Mouse (Mus musculus): ENCODE results near the gene Gm44502. TPM values are rescaled to one million over a fixed set of nuclear protein-coding genes. Genes with fewer than 3 reads are reported as not detected.
A peak's percentile ranks its signal among the peaks of the same experiment; 100 is the strongest.
"Not testable (repeated sequence)": the region's sequence is repeated elsewhere in the genome, so short reads cannot be mapped to it uniquely, and the experiment has no call there.

Gene Gm44502
- total and polyA plus RNA-seq, 3 experiments = 2.5 to 9.5 (median 5.5) TPM

DNA sequence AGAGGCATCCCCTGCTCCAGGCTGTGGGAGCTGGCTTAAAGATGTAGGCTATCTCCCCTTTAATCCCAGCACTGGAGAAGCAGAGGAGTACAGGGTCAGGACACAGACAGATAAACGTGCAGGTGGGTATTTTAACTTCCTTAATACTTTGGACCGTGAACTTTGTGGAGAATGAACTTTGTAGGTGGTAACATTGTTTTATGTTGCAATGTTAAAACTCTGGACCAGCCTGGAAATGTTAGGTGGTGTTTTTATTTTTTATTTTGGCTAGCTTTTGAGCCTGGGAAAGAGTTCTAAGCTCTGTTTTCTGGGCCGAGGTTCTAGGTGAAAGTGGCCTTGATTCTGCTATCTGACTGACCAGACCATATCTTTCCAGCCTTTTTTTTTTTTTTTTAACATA, 1.8 kb upstream of the Gm44502 start:
- intact Hi-C loops (cut with DNase I) = no loop called here
- no peaks in the 10 kb centered on the region for H3K27me3 ChIP-seq (ENCODE audit: control insufficient read depth, insufficient read depth, low read length)
- no peak overlapping the region for H3K27ac ChIP-seq
- H3K4me3 ChIP-seq = no peak overlapping the region
- H3K4me1 ChIP-seq (ENCODE audit: control insufficient read depth, insufficient read depth, low read length) = no peaks in the 10 kb centered on the region; the same call in 1 of the 2 replicates
- no peak overlapping the region for H3K9ac ChIP-seq (ENCODE audit: low read depth, low read length)
- TF ChIP-seq CTCF (IDR thresholded peaks at IDR 0.05) = no peak
- no peak for TF ChIP-seq EP300 (IDR thresholded peaks at IDR 0.05; ENCODE audit: insufficient read depth, low read depth, low read length)
- no peak for TF ChIP-seq POLR2A (IDR thresholded peaks at IDR 0.05; ENCODE audit: insufficient read depth, low read depth, low read length)
- 69% methylated on average over 3 of the region's 3 CpGs for WGBS
- H3K36me3 ChIP-seq (ENCODE audit: control insufficient read depth, insufficient read depth, low read length) = peaks cover 6% of the 10 kb centered on the region
- DNase-seq = no peak
- no peaks in the 10 kb centered on the region for H3K79me2 ChIP-seq (replicated peaks; ENCODE audit: control insufficient read depth, insufficient read depth, low read length)

GRCm38 (mm10) chr15:89430771-89431170, 1.3 kb upstream of the Gm44502 start:
- H3K79me2 ChIP-seq (replicated peaks; ENCODE audit: control insufficient read depth, insufficient read depth, low read length); H3K27me3 ChIP-seq (ENCODE audit: control insufficient read depth, insufficient read depth, low read length); H3K27ac ChIP-seq; DNase-seq; H3K36me3 ChIP-seq (ENCODE audit: control insufficient read depth, insufficient read depth, low read length); H3K4me3 ChIP-seq; H3K4me1 ChIP-seq (ENCODE audit: control insufficient read depth, insufficient read depth, low read length); H3K9ac ChIP-seq (ENCODE audit: low read depth, low read length); intact Hi-C loops (cut with DNase I): not testable (repeated sequence)
- whole genome bisulfite sequencing = 69% methylated on average over 9 of the region's 9 CpGs

- intact Hi-C loops (cut with DNase I) = no loop called here
- Histone ChIP-seq H3K4me1 (ENCODE audit: control insufficient read depth, insufficient read depth, low read length) (no peaks in the 10 kb centered on the region; the same call in 1 of the 2 replicates), H3K27me3 (ENCODE audit: control insufficient read depth, insufficient read depth, low read length) (no peaks in the 10 kb centered on the region), H3K9ac (ENCODE audit: low read depth, low read length) (no peak overlapping the region; the same call in 1 of the 2 replicates), H3K79me2 (replicated peaks; ENCODE audit: control insufficient read depth, insufficient read depth, low read length) (no peaks in the 10 kb centered on the region), H3K36me3 (ENCODE audit: control insufficient read depth, insufficient read depth, low read length) (peaks cover 8% of the 10 kb centered on the region), H3K4me3 (peak overlapping the region; percentile 99), H3K27ac (peak overlapping the region; percentile 99)
- no peak for DNase-seq
- WGBS = 39% methylated on average over 6 of the region's 6 CpGs
- TF ChIP-seq POLR2A (IDR thresholded peaks at IDR 0.05; ENCODE audit: insufficient read depth, low read depth, low read length) = no peak
- TF ChIP-seq CTCF (IDR thresholded peaks at IDR 0.05) = peak; percentile 31
Observed at GRCm38 (mm10) chr15:89430341-89430740, 845 bp upstream of the Gm44502 start.

DNA sequence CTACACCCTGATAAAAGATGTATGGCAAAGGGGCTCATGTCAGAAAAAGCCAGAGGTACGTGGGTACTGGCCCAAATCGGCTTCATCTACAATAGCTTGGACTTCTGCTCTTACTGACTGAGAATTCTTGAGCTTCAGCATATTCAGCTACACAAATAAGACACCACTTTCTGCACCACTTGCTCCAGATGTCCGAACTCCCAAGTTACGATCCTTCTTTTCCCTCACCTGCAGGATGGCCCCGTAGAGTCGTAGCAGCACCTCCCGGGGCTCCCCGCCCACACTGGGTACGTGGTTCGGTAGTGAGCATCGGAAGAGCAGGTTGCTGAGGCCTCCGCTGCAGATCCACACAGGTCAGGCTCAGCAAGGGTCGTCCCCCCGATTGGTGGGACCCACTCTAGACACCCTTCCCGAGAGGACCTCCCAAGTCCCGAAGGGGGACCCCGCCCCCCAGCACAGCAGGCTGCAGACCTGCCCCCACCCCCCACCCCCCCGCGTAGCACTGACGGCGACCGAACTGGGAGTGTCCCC, 610 bp downstream of the Gm44502 start:
- Histone ChIP-seq H3K27me3 (ENCODE audit: control insufficient read depth, insufficient read depth, low read length) (no peaks in the 10 kb centered on the region), H3K36me3 (ENCODE audit: control insufficient read depth, insufficient read depth, low read length) (peaks cover 8% of the 10 kb centered on the region), H3K4me1 (ENCODE audit: control insufficient read depth, insufficient read depth, low read length) (no peaks in the 10 kb centered on the region; the same call in 1 of the 2 replicates), H3K9ac (ENCODE audit: low read depth, low read length) (peak overlapping the region; percentile 74), H3K27ac (peak overlapping the region; percentile 99), H3K79me2 (replicated peaks; ENCODE audit: control insufficient read depth, insufficient read depth, low read length) (no peaks in the 10 kb centered on the region), H3K4me3 (peak overlapping the region; percentile 99)
- peak in 1 of 2 experiments; percentile 32 for DNase-seq
- intact Hi-C loops (cut with DNase I) = loop anchor here (2.0 kb wide), 1 partner anchor 54 kb away; no protein-coding TSS in a partner anchor
- TF ChIP-seq EP300 (IDR thresholded peaks at IDR 0.05; ENCODE audit: insufficient read depth, low read depth, low read length) (no peak), POLR2A (IDR thresholded peaks at IDR 0.05; ENCODE audit: insufficient read depth, low read depth, low read length) (no peak), CTCF (IDR thresholded peaks at IDR 0.05) (no peak)
- 5% methylated on average over 22 of the region's 22 CpGs for WGBS

- WGBS = 73% methylated on average over 19 of the region's 19 CpGs
- no peaks in the 10 kb centered on the region; the same call in 1 of the 2 replicates for H3K4me1 ChIP-seq (ENCODE audit: control insufficient read depth, insufficient read depth, low read length)
- H3K36me3 ChIP-seq (ENCODE audit: control insufficient read depth, insufficient read depth, low read length) = peaks cover 8% of the 10 kb centered on the region
- H3K27me3 ChIP-seq (ENCODE audit: control insufficient read depth, insufficient read depth, low read length) = no peaks in the 10 kb centered on the region
- peak overlapping the region; percentile 99 for H3K4me3 ChIP-seq
- no peak for DNase-seq
- no peaks in the 10 kb centered on the region for H3K79me2 ChIP-seq (replicated peaks; ENCODE audit: control insufficient read depth, insufficient read depth, low read length)
- peak overlapping the region; percentile 74 for H3K9ac ChIP-seq (ENCODE audit: low read depth, low read length)
- intact Hi-C loops (cut with DNase I) = loop anchor here (2.0 kb wide), 1 partner anchor 53 kb away; no protein-coding TSS in a partner anchor
- no peak for TF ChIP-seq EP300 (IDR thresholded peaks at IDR 0.05; ENCODE audit: insufficient read depth, low read depth, low read length)
- TF ChIP-seq POLR2A (IDR thresholded peaks at IDR 0.05; ENCODE audit: insufficient read depth, low read depth, low read length) = no peak
- TF ChIP-seq CTCF (IDR thresholded peaks at IDR 0.05) = no peak
- H3K27ac ChIP-seq = peak overlapping the region; percentile 99
Observed at GRCm38 (mm10) chr15:89428136-89428790, 1.2 kb downstream of the Gm44502 start.

GRCm38 (mm10) chr15:89426716-89427115, 2.8 kb downstream of the Gm44502 start:
- Histone ChIP-seq H3K4me3 (no peak overlapping the region; the same call in 1 of the 2 replicates), H3K36me3 (ENCODE audit: control insufficient read depth, insufficient read depth, low read length) (peaks cover 8% of the 10 kb centered on the region), H3K27me3 (ENCODE audit: control insufficient read depth, insufficient read depth, low read length) (no peaks in the 10 kb centered on the region), H3K79me2 (replicated peaks; ENCODE audit: control insufficient read depth, insufficient read depth, low read length) (no peaks in the 10 kb centered on the region), H3K27ac (peak overlapping the region; percentile 99), H3K9ac (ENCODE audit: low read depth, low read length) (no peak overlapping the region), H3K4me1 (ENCODE audit: control insufficient read depth, insufficient read depth, low read length) (no peaks in the 10 kb centered on the region; the same call in 1 of the 2 replicates)
- intact Hi-C loops (cut with DNase I) = no loop called here
- TF ChIP-seq POLR2A (IDR thresholded peaks at IDR 0.05; ENCODE audit: insufficient read depth, low read depth, low read length) = no peak
- no peak for TF ChIP-seq EP300 (IDR thresholded peaks at IDR 0.05; ENCODE audit: insufficient read depth, low read depth, low read length)
- TF ChIP-seq CTCF (IDR thresholded peaks at IDR 0.05) = no peak
- WGBS = 69% methylated on average over 10 of the region's 10 CpGs
- DNase-seq = peak; percentile 60 to 62
